Mouse (Mus musculus) olfactory bulb, adult 2 months (tissue): ENCODE data around the gene Kifc1. TPM values are rescaled to one million over a fixed set of nuclear protein-coding genes. Genes with fewer than 3 reads are reported as not detected.

ENCODE experiments used
- H3K27ac ChIP-seq: fragments of 200-500 bp; 2 replicates; pipeline ENCODE4 v1.5.1; 2012; ENCODE audit warnings: low read depth, low read length; ENCODE audit not compliant: insufficient read depth
- H3K4me1 ChIP-seq: fragments of 200-500 bp; 2 replicates; pipeline ENCODE4 v1.6.1; 2012; ENCODE audit warnings: low read length; ENCODE audit not compliant: control insufficient read depth, insufficient read depth
- H3K4me3 ChIP-seq: fragments of 200-500 bp; 2 replicates; pipeline ENCODE4 v1.5.1; 2012; ENCODE audit warnings: mild to moderate bottlenecking, low read depth, low read length, moderate library complexity; ENCODE audit not compliant: insufficient read depth
- CTCF ChIP-seq: fragments of 200-500 bp; IDR thresholded peaks from 2 replicates; pipeline ENCODE4 v1.5.1; 2012; ENCODE audit warnings: low read depth, mild to moderate bottlenecking, low read length, moderate library complexity; ENCODE audit not compliant: insufficient read depth
- POLR2A ChIP-seq: fragments of 200-500 bp; IDR thresholded peaks from 2 replicates; pipeline ENCODE4 v1.6.1; 2012; ENCODE audit warnings: mild to moderate bottlenecking, low read depth, low read length, moderate library complexity; ENCODE audit not compliant: insufficient read depth
- WGBS: fragments of 180-500 bp; shearing (Covaris S2); methylation state at CpG from one replicate; pipeline ENCODE4 v1.1.7; 2018; 5-methylcytosine and 5-hydroxymethylcytosine counted together
- polyA plus RNA-seq: library from polyadenylated mRNA; stranded (reverse); fragments of >200 nt; gene quantifications from 2 replicates; pipeline ENCODE4 v1.2.4, GENCODE M21; 2012; ENCODE audit warnings: low replicate concordance; ENCODE audit not compliant: missing spikeins, insufficient read depth, insufficient read length

Kifc1 gene
- polyA plus RNA-seq, 1 experiment, result not detected

DNA sequence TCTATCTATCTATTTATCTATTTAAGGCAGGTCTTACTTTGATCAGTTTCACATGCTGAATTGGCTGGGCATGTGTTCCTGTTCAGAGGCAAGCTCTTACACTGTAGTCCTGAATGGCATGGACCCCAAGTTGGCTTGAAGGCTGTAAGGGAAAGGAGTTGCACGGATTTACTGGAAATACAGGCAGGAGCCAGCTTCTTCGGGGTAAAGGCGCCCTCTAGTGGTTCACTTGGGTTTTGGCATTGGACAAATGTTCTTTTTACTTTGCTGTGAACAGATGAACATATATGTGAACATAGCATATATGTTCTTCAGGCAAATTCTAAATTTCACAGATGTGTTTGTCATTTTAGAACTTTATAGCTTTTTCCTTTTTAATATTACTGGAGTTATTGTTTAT is 63.6 kb downstream of the Kifc1 start:
- H3K4me3 ChIP-seq, result no peak overlapping the region
- H3K27ac ChIP-seq, result no peak overlapping the region
- TF ChIP-seq CTCF (no peak), POLR2A (no peak)
- WGBS, result 0% methylated on average over 3 of the region's 3 CpGs
- peaks cover 8% of the 10 kb centered on the region; the same call in 1 of the 2 replicates for H3K4me1 ChIP-seq

Other genes starting within 250 kb of the Kifc1 start
- gene Hnrnpm, start 203.8 kb downstream of the Kifc1 start, polyA plus RNA-seq, result 317 TPM in 1 of 2 replicates, not detected in the other
- gene March2, start 172.0 kb downstream of the Kifc1 start, polyA plus RNA-seq, result not detected in 2 replicates
- gene Rab11b, start 130.1 kb downstream of the Kifc1 start, polyA plus RNA-seq, result 744 TPM in 1 of 2 replicates, not detected in the other
- gene Angptl4, start 108.8 kb downstream of the Kifc1 start, polyA plus RNA-seq, result not detected in 2 replicates
- not detected in 2 replicates for gene Kank3, start 80.1 kb downstream of the Kifc1 start, polyA plus RNA-seq
- not detected in 2 replicates for gene Rps28, start 66.1 kb downstream of the Kifc1 start, polyA plus RNA-seq
- gene Ndufa7, start 66.1 kb downstream of the Kifc1 start, polyA plus RNA-seq, result 751 TPM in 1 of 2 replicates, not detected in the other
- not detected in 2 replicates for gene Cd320, start 47.6 kb downstream of the Kifc1 start, polyA plus RNA-seq
- not detected in 2 replicates for gene Gm7029, start 16.8 kb downstream of the Kifc1 start, polyA plus RNA-seq
- gene Platr17, start 14.5 kb upstream of the Kifc1 start, polyA plus RNA-seq, result not detected in 2 replicates
- gene Daxx, start 18.8 kb upstream of the Kifc1 start, polyA plus RNA-seq, result not detected in 2 replicates
- 118 TPM in 1 of 2 replicates, not detected in the other for gene Tapbp, start 25.2 kb upstream of the Kifc1 start, polyA plus RNA-seq
- gene Zbtb22, start 25.2 kb upstream of the Kifc1 start, polyA plus RNA-seq, result not detected in 2 replicates
- 671 TPM in 1 of 2 replicates, not detected in the other for gene Rgl2, start 38.9 kb upstream of the Kifc1 start, polyA plus RNA-seq
- not detected in 2 replicates for gene Pfdn6, start 49.7 kb upstream of the Kifc1 start, polyA plus RNA-seq
- not detected in 2 replicates for gene Wdr46, start 50.0 kb upstream of the Kifc1 start, polyA plus RNA-seq
- not detected in 2 replicates for gene B3galt4, start 60.8 kb upstream of the Kifc1 start, polyA plus RNA-seq
- not detected in 2 replicates for gene Vps52, start 65.2 kb upstream of the Kifc1 start, polyA plus RNA-seq
- 1,298 TPM in 1 of 2 replicates, not detected in the other for gene Rps18, start 65.3 kb upstream of the Kifc1 start, polyA plus RNA-seq
- gene H2-K1, start 109.7 kb upstream of the Kifc1 start, polyA plus RNA-seq, result not detected in 2 replicates
- not detected in 2 replicates for gene Ring1, start 134.0 kb upstream of the Kifc1 start, polyA plus RNA-seq
- not detected in 2 replicates for gene H2-Ke6, start 137.4 kb upstream of the Kifc1 start, polyA plus RNA-seq
- not detected in 2 replicates for gene Slc39a7, start 141.0 kb upstream of the Kifc1 start, polyA plus RNA-seq
- not detected in 2 replicates for gene Rxrb, start 141.2 kb upstream of the Kifc1 start, polyA plus RNA-seq
- not detected in 2 replicates for gene Col11a2, start 148.8 kb upstream of the Kifc1 start, polyA plus RNA-seq
- gene H2-Oa, start 201.7 kb upstream of the Kifc1 start, polyA plus RNA-seq, result not detected in 2 replicates
- not detected in 2 replicates for gene H2-DMa, start 228.9 kb upstream of the Kifc1 start, polyA plus RNA-seq
- 233 TPM in 1 of 2 replicates, not detected in the other for gene Brd2, start 232.0 kb upstream of the Kifc1 start, polyA plus RNA-seq